ENCODE assay signal across 7 mouse cellular contexts in genomic region chr5:33692393-33692792, GRCm38 (mm10). TPM values are rescaled to one million over a fixed set of nuclear protein-coding genes. Genes with fewer than 3 reads are reported as not detected.
DNase-seq lines count a peak whose midpoint lies in the region; ATAC-seq and TF ChIP-seq lines count a peak whose summit lies in the region.

No protein-coding gene starts in this region.

- ATAC-seq in heart, embryonic 16.5 days (replicated peaks; ENCODE audit: extremely low read depth, insufficient read depth, low FRiP score), result peak; percentile 31; the same call in 1 of the 2 replicates
- ATAC-seq in lung, postnatal 0 days, result peak; percentile 4; the same call in 1 of the 2 replicates

- H3K9me3 ChIP-seq in E14TG2a.4 (ENCODE audit: low read length), result no peaks in the 10 kb centered on the region
- no peaks in the 10 kb centered on the region for H3K9me3 ChIP-seq in ES-E14 (ENCODE audit: control insufficient read depth, insufficient read depth, low read depth, low read length)
- H3K9me3 ChIP-seq in heart, embryonic 16.5 days (replicated peaks; ENCODE audit: control insufficient read depth, low read length), result no peaks in the 10 kb centered on the region
- no peaks in the 10 kb centered on the region for H3K9me3 ChIP-seq in lung, postnatal 0 days (ENCODE audit: low read length)

- TF ChIP-seq CTCF in E14TG2a.4 (conservative IDR thresholded peaks at IDR 0.05; ENCODE audit: low read length), result no peak
- peak; percentile 44 for TF ChIP-seq CTCF in lung, postnatal 0 days (IDR thresholded peaks at IDR 0.05)
- TF ChIP-seq CTCF in thymus, adult 2 months (IDR thresholded peaks at IDR 0.05; ENCODE audit: borderline replicate concordance, control insufficient read depth, extremely low read depth, insufficient read depth, low read length, poor library complexity), result no peak

- peak overlapping the region; percentile 23; the same call in 1 of the 2 replicates for H3K9ac ChIP-seq in ES-E14 (ENCODE audit: insufficient read depth, low read depth, low read length, poor library complexity, severe bottlenecking)
- H3K9ac ChIP-seq in heart, embryonic 16.5 days (ENCODE audit: low read length), result peak overlapping the region; percentile 41
- H3K9ac ChIP-seq in lung, postnatal 0 days (replicated peaks; ENCODE audit: low read depth), result no peak overlapping the region

- H3K4me2 ChIP-seq in heart, embryonic 16.5 days (ENCODE audit: low read depth, low read length), result peak overlapping the region; percentile 41
- H3K4me2 ChIP-seq in lung, postnatal 0 days (replicated peaks; ENCODE audit: low read depth, low read length), result no peak overlapping the region

- no peak for TF ChIP-seq POLR2A in thymus, adult 2 months (IDR thresholded peaks at IDR 0.05; ENCODE audit: control insufficient read depth, extremely low read depth, insufficient read depth, low read length, poor library complexity)

- in situ Hi-C loops in ES-E14 (cut with MboI; ENCODE audit: low sequenced_read_pairs in 2 of 2, unreplicated experiment in 2 of 2), result no loop called here

- no peak for DNase-seq in ES-E14 (ENCODE audit: low read depth, low spot score)
- peak; percentile 84 for DNase-seq in lung, postnatal 0 days (ENCODE audit: low spot score)
- DNase-seq in urinary bladder, postnatal 25 days (ENCODE audit: low spot score), result peak; percentile 50
- no peak for DNase-seq in cerebellum, adult 11 months
- no peak for DNase-seq in thymus, adult 2 months

- H3K4me1 ChIP-seq in E14TG2a.4 (replicated peaks; ENCODE audit: low read depth, low read length), result peaks cover 58% of the 10 kb centered on the region
- H3K4me1 ChIP-seq in ES-E14 (ENCODE audit: control insufficient read depth in 2 of 2, insufficient read depth in 2 of 2, low read length in 2 of 2, poor library complexity in 1 of 2), result peaks cover 3 to 6% of the 10 kb centered on the region in 2 experiments; a peak in 2 of 4 replicates
- peaks cover 15% of the 10 kb centered on the region for H3K4me1 ChIP-seq in heart, embryonic 16.5 days (ENCODE audit: control insufficient read depth, insufficient read depth, low read length)
- H3K4me1 ChIP-seq in lung, postnatal 0 days (ENCODE audit: insufficient read depth, low read depth, low read length), result peaks cover 50% of the 10 kb centered on the region
- 0 out of 2 replicates have a peak, but pooled peaks cover 5% of the 10 kb centered on the region for H3K4me1 ChIP-seq in thymus, adult 2 months (replicated peaks; ENCODE audit: control insufficient read depth, insufficient read depth, low read length)

- H3K27me3 ChIP-seq in E14TG2a.4 (ENCODE audit: insufficient read depth, low read length), result peaks cover 98% of the 10 kb centered on the region
- H3K27me3 ChIP-seq in heart, embryonic 16.5 days (ENCODE audit: control insufficient read depth, insufficient read depth, low read length), result peaks cover 21% of the 10 kb centered on the region
- H3K27me3 ChIP-seq in lung, postnatal 0 days (replicated peaks; ENCODE audit: insufficient read depth, low read length), result no peaks in the 10 kb centered on the region
- H3K27me3 ChIP-seq in thymus, adult 2 months (ENCODE audit: control insufficient read depth, insufficient read depth, low read length), result peaks cover 12% of the 10 kb centered on the region; the same call in 1 of the 2 replicates

- no peak for TF ChIP-seq EP300 in lung, postnatal 0 days (IDR thresholded peaks at IDR 0.05)

- H3K36me3 ChIP-seq in E14TG2a.4 (ENCODE audit: insufficient read depth, low read length), result no peaks in the 10 kb centered on the region
- H3K36me3 ChIP-seq in ES-E14 (ENCODE audit: control insufficient read depth, insufficient read depth, low read length, poor library complexity, severe bottlenecking), result no peaks in the 10 kb centered on the region
- H3K36me3 ChIP-seq in heart, embryonic 16.5 days (ENCODE audit: control insufficient read depth, insufficient read depth), result no peaks in the 10 kb centered on the region
- H3K36me3 ChIP-seq in lung, postnatal 0 days (ENCODE audit: insufficient read depth, low read length), result no peaks in the 10 kb centered on the region
- no peaks in the 10 kb centered on the region for H3K36me3 ChIP-seq in thymus, adult 2 months (ENCODE audit: control insufficient read depth, insufficient read depth, low read length)

- whole genome bisulfite sequencing in heart, embryonic 16.5 days, result 10% methylated on average over 24 of the region's 24 CpGs
- 9% methylated on average over 24 of the region's 24 CpGs for WGBS in lung, postnatal 0 days
- WGBS in thymus, adult 2 months, result 11% methylated on average over 24 of the region's 24 CpGs

- H3K4me3 ChIP-seq in E14TG2a.4 (replicated peaks; ENCODE audit: low read length), result peak overlapping the region; percentile 67
- peak overlapping the region; percentile 33 to 57 for H3K4me3 ChIP-seq in ES-E14 (ENCODE audit: insufficient read depth in 1 of 2, low read depth in 1 of 2, low read length in 2 of 2, poor library complexity in 1 of 2, severe bottlenecking in 1 of 2)
- H3K4me3 ChIP-seq in heart, embryonic 16.5 days (ENCODE audit: low read length), result no peak overlapping the region
- no peak overlapping the region for H3K4me3 ChIP-seq in lung, postnatal 0 days (ENCODE audit: low read depth, low read length)
- no peak overlapping the region for H3K4me3 ChIP-seq in thymus, adult 2 months (ENCODE audit: control insufficient read depth, insufficient read depth, low read length)

- no peak overlapping the region for H3K27ac ChIP-seq in ES-E14 (ENCODE audit: insufficient read depth, low read depth, low read length, poor library complexity, severe bottlenecking)
- H3K27ac ChIP-seq in heart, embryonic 16.5 days (ENCODE audit: low read length), result no peak overlapping the region
- peak overlapping the region; percentile 81 for H3K27ac ChIP-seq in lung, postnatal 0 days (ENCODE audit: low read length)
- H3K27ac ChIP-seq in thymus, adult 2 months (ENCODE audit: control insufficient read depth, insufficient read depth, low read length), result no peak overlapping the region

TF ChIP-seq in ES-E14, 5 proteins besides CTCF, POLR2A, EP300 and RAD21:
- TF ChIP-seq MAFK (IDR thresholded peaks at IDR 0.05; ENCODE audit: insufficient read depth, low read depth, low read length), result no peak
- TF ChIP-seq ZNF384 (IDR thresholded peaks at IDR 0.05; ENCODE audit: low read depth, low read length), result no peak
- no peak for TF ChIP-seq CHD2 (IDR thresholded peaks at IDR 0.05; ENCODE audit: low read depth, low read length)
- no peak for TF ChIP-seq HCFC1 (IDR thresholded peaks at IDR 0.05; ENCODE audit: borderline replicate concordance, insufficient read depth, low read length)
- TF ChIP-seq ZC3H11A (IDR thresholded peaks at IDR 0.05; ENCODE audit: borderline replicate concordance, low read depth, low read length), result no peak

RNA-seq across cellular contexts. Expression of gene Fgfr3, which starts 29.1 kb away (rescaled TPM):
- total RNA-seq in ES-E14 (2012; rRNA removed), result 3.9 and 5.1 TPM in 2 replicates
- polyA plus RNA-seq in heart, embryonic 16.5 days (2015; fragmentation: Nextera tagmentation; extraction: Ambion mirVana), result 3.9 and 8.8 TPM in 2 replicates
- 67.9 and 72.5 TPM in 2 replicates for polyA plus RNA-seq in lung, postnatal 0 days (2015; fragmentation: Nextera tagmentation; extraction: Ambion mirVana)
- 4.8 and 6.3 TPM in 2 replicates for polyA plus RNA-seq in thymus, adult 2 months (2012; rRNA removed)

RNA-seq across cellular contexts. Expression of gene Tmem129, which starts 34.2 kb away (rescaled TPM):
- 15.0 and 17.8 TPM in 2 replicates for total RNA-seq in ES-E14 (2012; rRNA removed)
- 37.1 and 37.4 TPM in 2 replicates for polyA plus RNA-seq in heart, embryonic 16.5 days (2015; fragmentation: Nextera tagmentation; extraction: Ambion mirVana)
- polyA plus RNA-seq in lung, postnatal 0 days (2015; fragmentation: Nextera tagmentation; extraction: Ambion mirVana), result 22.5 and 25.1 TPM in 2 replicates
- polyA plus RNA-seq in thymus, adult 2 months (2012; rRNA removed), result 71.6 and 78.0 TPM in 2 replicates

RNA-seq across cellular contexts. Expression of gene Tacc3, which starts 34.5 kb away (rescaled TPM):
- total RNA-seq in ES-E14 (2012; rRNA removed), result 120 and 132 TPM in 2 replicates
- 114 and 122 TPM in 2 replicates for polyA plus RNA-seq in heart, embryonic 16.5 days (2015; fragmentation: Nextera tagmentation; extraction: Ambion mirVana)
- polyA plus RNA-seq in lung, postnatal 0 days (2015; fragmentation: Nextera tagmentation; extraction: Ambion mirVana), result 12.5 and 14.5 TPM in 2 replicates
- 57.3 and 72.7 TPM in 2 replicates for polyA plus RNA-seq in thymus, adult 2 months (2012; rRNA removed)

RNA-seq across cellular contexts. Expression of gene Slbp, which starts 40.0 kb away (rescaled TPM):
- total RNA-seq in ES-E14 (2012; rRNA removed), result 98.6 and 123 TPM in 2 replicates
- polyA plus RNA-seq in heart, embryonic 16.5 days (2015; fragmentation: Nextera tagmentation; extraction: Ambion mirVana), result 119 and 138 TPM in 2 replicates
- polyA plus RNA-seq in lung, postnatal 0 days (2015; fragmentation: Nextera tagmentation; extraction: Ambion mirVana), result 81.2 and 85.6 TPM in 2 replicates
- polyA plus RNA-seq in thymus, adult 2 months (2012; rRNA removed), result 87.4 and 132 TPM in 2 replicates

Comparison
In these comparisons a context has a peak if more than half of its experiments do, and no peak if none do; other contexts are left out.
1. H3K4me3 ChIP-seq: peak in E14TG2a.4 (single experiment) and ES-E14 (2 of 2); none in heart, embryonic 16.5 days (single experiment), lung, postnatal 0 days (single experiment) and thymus, adult 2 months (single experiment).
2. DNase-seq: peak in lung, postnatal 0 days (single experiment) and urinary bladder, postnatal 25 days (single experiment); none in ES-E14 (single experiment), cerebellum, adult 11 months (single experiment) and thymus, adult 2 months (single experiment).